Mouse (Mus musculus) testis, adult 2 months (tissue): ENCODE data around the gene Tns3.

ENCODE experiments used
- CTCF ChIP-seq: fragments of 200-500 bp; IDR thresholded peaks from 2 replicates; pipeline ENCODE4 v1.5.1; 2012; ENCODE audit warnings: low read depth, mild to moderate bottlenecking, inconsistent platforms, low read length, moderate library complexity; ENCODE audit not compliant: control insufficient read depth, insufficient read depth, insufficient replicate concordance
- POLR2A ChIP-seq: fragments of 200-500 bp; IDR thresholded peaks from 2 replicates; pipeline ENCODE4 v1.6.1; 2012; ENCODE audit warnings: low read depth, mild to moderate bottlenecking, inconsistent platforms, low read length, moderate library complexity; ENCODE audit not compliant: control insufficient read depth

DNA sequence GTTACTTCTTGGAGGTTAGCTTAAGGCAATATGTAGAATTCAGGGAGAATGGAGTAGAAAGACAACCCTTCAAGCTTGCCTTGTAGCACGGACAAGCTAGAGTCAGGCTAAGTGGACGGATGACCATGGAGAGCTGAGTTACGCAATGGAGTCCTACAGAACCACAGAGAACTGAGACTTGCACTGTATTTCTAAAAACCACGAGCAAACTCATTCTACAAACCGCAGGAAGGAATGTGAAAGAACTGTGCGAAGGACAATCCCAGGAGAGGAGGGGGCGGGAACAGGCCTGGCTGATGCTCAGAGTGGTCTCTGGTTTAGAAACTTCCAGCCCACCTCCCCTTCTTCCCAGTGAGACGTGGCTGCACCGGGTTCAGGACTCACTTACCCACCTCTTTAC is 225.3 kb downstream of the Tns3 start:
- TF ChIP-seq CTCF (no peak), POLR2A (no peak)
